Comparison of ENCODE assay signal across 30 mouse cellular contexts in the genomic region with DNA sequence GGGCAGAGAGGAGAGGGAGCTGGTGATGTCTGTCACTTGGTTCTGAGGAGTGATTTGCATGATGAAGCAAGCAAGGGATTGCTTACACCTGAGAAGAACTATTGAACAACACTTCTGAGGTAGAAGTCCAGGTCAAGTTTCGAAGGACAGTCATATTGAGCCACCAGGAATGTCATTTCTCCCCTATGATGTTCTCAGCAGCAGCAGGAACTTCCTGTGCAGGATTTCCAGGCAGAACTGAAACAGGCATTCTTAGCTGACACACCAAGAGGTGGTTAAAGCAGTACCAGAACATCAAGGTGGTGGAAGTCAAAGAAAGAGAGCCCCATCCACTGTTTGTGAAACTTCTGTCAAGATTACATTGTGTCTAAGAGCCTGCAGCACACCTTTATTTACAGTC.
"Had no signal": no experiment of that assay in that cellular context is flagged by ENCODE, and none has a peak within 500 bp of the region (broad histone marks: within the 10 kb centered on the region; RNA-seq: fewer than 3 reads in every experiment).

No protein-coding gene starts in this region.

- DNase-seq: left cerebral cortex, postnatal 4 days; liver; liver, embryonic 13.5 days; liver, postnatal 0 days; lung, adult 18-20 months; lung, adult 2 months; lung, embryonic 14.5 days; lung, postnatal 10 days; lung, postnatal 14 days; lung, postnatal 36 days; lung, postnatal 4 days; midbrain, embryonic 14.5 days had no signal

- H3K9ac ChIP-seq: limb, embryonic 12.5 days; limb, embryonic 13.5 days; limb, embryonic 15.5 days; liver, embryonic 12.5 days; liver, embryonic 13.5 days; liver, embryonic 14.5 days; liver, embryonic 15.5 days; liver, postnatal 0 days; lung, embryonic 14.5 days; lung, embryonic 15.5 days; midbrain, embryonic 12.5 days; midbrain, embryonic 13.5 days; midbrain, embryonic 15.5 days; neural tube, embryonic 12.5 days had no signal

- H3K4me2 ChIP-seq: limb, embryonic 12.5 days; limb, embryonic 13.5 days; limb, embryonic 15.5 days; liver, embryonic 11.5 days; liver, embryonic 12.5 days; liver, embryonic 13.5 days; liver, embryonic 15.5 days; lung, embryonic 14.5 days; lung, embryonic 15.5 days; midbrain, embryonic 11.5 days; midbrain, embryonic 12.5 days; midbrain, embryonic 13.5 days; midbrain, embryonic 15.5 days; neural tube, embryonic 12.5 days had no signal

- H3K4me1 ChIP-seq: limb, embryonic 10.5 days; limb, embryonic 12.5 days; limb, embryonic 13.5 days; limb, embryonic 15.5 days; liver, embryonic 12.5 days; liver, embryonic 13.5 days; liver, embryonic 15.5 days; lung, embryonic 15.5 days; megakaryocyte, embryonic 14.5 days; midbrain, embryonic 10.5 days; midbrain, embryonic 12.5 days; midbrain, embryonic 13.5 days; midbrain, embryonic 15.5 days; neural tube, embryonic 12.5 days had no signal

- H3K36me3 ChIP-seq: limb, embryonic 10.5 days; limb, embryonic 12.5 days; limb, embryonic 13.5 days; limb, embryonic 15.5 days; liver, embryonic 12.5 days; liver, embryonic 13.5 days; liver, embryonic 15.5 days; lung, embryonic 15.5 days; midbrain, embryonic 10.5 days; midbrain, embryonic 12.5 days; midbrain, embryonic 13.5 days; midbrain, embryonic 15.5 days; neural tube, embryonic 12.5 days had no signal

- H3K9me3 ChIP-seq: limb, embryonic 10.5 days; limb, embryonic 12.5 days; limb, embryonic 13.5 days; limb, embryonic 15.5 days; liver, embryonic 12.5 days; liver, embryonic 13.5 days; liver, embryonic 15.5 days; lung, embryonic 15.5 days; megakaryocyte, embryonic 14.5 days; midbrain, embryonic 10.5 days; midbrain, embryonic 12.5 days; midbrain, embryonic 13.5 days; midbrain, embryonic 15.5 days; neural tube, embryonic 12.5 days had no signal

- H3K27me3 ChIP-seq: limb, embryonic 12.5 days; limb, embryonic 13.5 days; limb, embryonic 15.5 days; liver, embryonic 12.5 days; liver, embryonic 13.5 days; liver, embryonic 15.5 days; lung, embryonic 15.5 days; midbrain, embryonic 12.5 days; midbrain, embryonic 13.5 days; midbrain, embryonic 15.5 days; neural tube, embryonic 12.5 days had no signal

- H3K27ac ChIP-seq: limb, embryonic 10.5 days; limb, embryonic 12.5 days; limb, embryonic 13.5 days; limb, embryonic 15.5 days; liver, embryonic 12.5 days; liver, embryonic 13.5 days; liver, embryonic 14.5 days; liver, embryonic 15.5 days; lung, embryonic 15.5 days; macrophage; midbrain, embryonic 10.5 days; midbrain, embryonic 12.5 days; midbrain, embryonic 13.5 days; midbrain, embryonic 15.5 days; neural tube, embryonic 12.5 days had no signal

- H3K4me3 ChIP-seq: limb, embryonic 10.5 days; limb, embryonic 12.5 days; limb, embryonic 13.5 days; limb, embryonic 15.5 days; liver, embryonic 12.5 days; liver, embryonic 13.5 days; liver, embryonic 15.5 days; lung, embryonic 15.5 days; megakaryocyte, embryonic 14.5 days; midbrain, embryonic 10.5 days; midbrain, embryonic 12.5 days; midbrain, embryonic 13.5 days; midbrain, embryonic 15.5 days; myocyte; neural tube, embryonic 12.5 days had no signal
